Mouse (Mus musculus): ENCODE measurements around the gene Hist3h2a. TPM values are rescaled to one million over a fixed set of nuclear protein-coding genes. Genes with fewer than 3 reads are reported as not detected.

The Hist3h2a gene
- 57.8 and 61.8 TPM in 2 replicates for polyA plus RNA-seq (2014; fragmentation: Nextera tagmentation; extraction: Ambion mirVana)

- Histone ChIP-seq H3K4me1 (ENCODE audit: control insufficient read depth, insufficient read depth, low read length) (peaks cover 36% of the 10 kb centered on the region), H3K27ac (ENCODE audit: low read depth, low read length) (peak within 1 kb of the TSS; percentile 95), H3K9me3 (ENCODE audit: control insufficient read depth, low read length) (no peaks in the 10 kb centered on the region), H3K4me2 (peak within 1 kb of the TSS; percentile 95), H3K4me3 (ENCODE audit: low read depth, low read length) (peak within 1 kb of the TSS; percentile 88), H3K9ac (ENCODE audit: low read length) (peak within 1 kb of the TSS; percentile 98), H3K27me3 (ENCODE audit: control insufficient read depth, insufficient read depth, low read length) (peaks cover 11% of the 10 kb centered on the region; the same call in 1 of the 2 replicates), H3K36me3 (ENCODE audit: control insufficient read depth, insufficient read depth, low read length) (no peaks in the 10 kb centered on the region)
- DNase-seq (ENCODE audit: low spot score, missing footprints), result peak; percentile 98
- WGBS, result under 1% methylated on average over 49 of the region's 49 CpGs
- ATAC-seq (ENCODE audit: low FRiP score), result peak; percentile 90
Measured at GRCm38 (mm10) chr11:58954420-58955142, at the start of gene Hist3h2a, which contains the start of gene Trim17. Hist3h2a (plus strand) TSS chr11:58954685. Trim17 (plus strand) TSS chr11:58954685.

GRCm38 (mm10) chr11:58904838-58905237 lies 49.6 kb upstream of the Hist3h2a start:
- H3K9me3 ChIP-seq (ENCODE audit: control insufficient read depth, low read length), result no peaks in the 10 kb centered on the region
- H3K36me3 ChIP-seq (ENCODE audit: control insufficient read depth, insufficient read depth, low read length), result no peaks in the 10 kb centered on the region
- H3K27ac ChIP-seq (ENCODE audit: low read depth, low read length), result no peak overlapping the region
- H3K4me1 ChIP-seq (ENCODE audit: control insufficient read depth, insufficient read depth, low read length), result peaks cover 5% of the 10 kb centered on the region; the same call in 1 of the 2 replicates
- 42% methylated on average over 6 of the region's 6 CpGs for WGBS
- no peak overlapping the region for H3K4me2 ChIP-seq
- no peak overlapping the region for H3K9ac ChIP-seq (ENCODE audit: low read length)
- no peak overlapping the region for H3K4me3 ChIP-seq (ENCODE audit: low read depth, low read length)
- ATAC-seq (ENCODE audit: low FRiP score) (no peak), DNase-seq (ENCODE audit: low spot score, missing footprints) (peak; percentile 85)
- H3K27me3 ChIP-seq (ENCODE audit: control insufficient read depth, insufficient read depth, low read length), result no peaks in the 10 kb centered on the region

GRCm38 (mm10) chr11:58913776-58914175 lies 40.7 kb upstream of the Hist3h2a start:
- no peak overlapping the region for H3K27ac ChIP-seq (ENCODE audit: low read depth, low read length)
- no peaks in the 10 kb centered on the region for H3K9me3 ChIP-seq (ENCODE audit: control insufficient read depth, low read length)
- H3K4me1 ChIP-seq (ENCODE audit: control insufficient read depth, insufficient read depth, low read length), result 0 out of 2 replicates have a peak, but pooled peaks cover 4% of the 10 kb centered on the region
- no peak overlapping the region for H3K4me2 ChIP-seq
- no peaks in the 10 kb centered on the region for H3K27me3 ChIP-seq (ENCODE audit: control insufficient read depth, insufficient read depth, low read length)
- no peak overlapping the region for H3K9ac ChIP-seq (ENCODE audit: low read length)
- ATAC-seq (ENCODE audit: low FRiP score) (no peak), DNase-seq (ENCODE audit: low spot score, missing footprints) (no peak)
- H3K4me3 ChIP-seq (ENCODE audit: low read depth, low read length), result no peak overlapping the region
- no peaks in the 10 kb centered on the region for H3K36me3 ChIP-seq (ENCODE audit: control insufficient read depth, insufficient read depth, low read length)
- 94% methylated on average over 1 of the region's 1 CpGs for WGBS

GRCm38 (mm10) chr11:58914461-58915028 lies 39.9 kb upstream of the Hist3h2a start:
- Histone ChIP-seq H3K9ac (ENCODE audit: low read length) (peak overlapping the region; percentile 55; the same call in 1 of the 2 replicates), H3K4me3 (ENCODE audit: low read depth, low read length) (peak overlapping the region; percentile 11; the same call in 1 of the 2 replicates), H3K36me3 (ENCODE audit: control insufficient read depth, insufficient read depth, low read length) (no peaks in the 10 kb centered on the region), H3K4me1 (ENCODE audit: control insufficient read depth, insufficient read depth, low read length) (0 out of 2 replicates have a peak, but pooled peaks cover 4% of the 10 kb centered on the region), H3K27ac (ENCODE audit: low read depth, low read length) (no peak overlapping the region), H3K9me3 (ENCODE audit: control insufficient read depth, low read length) (no peaks in the 10 kb centered on the region), H3K4me2 (peak overlapping the region; percentile 44), H3K27me3 (ENCODE audit: control insufficient read depth, insufficient read depth, low read length) (no peaks in the 10 kb centered on the region)
- 24% methylated on average over 17 of the region's 17 CpGs for WGBS
- ATAC-seq (ENCODE audit: low FRiP score), result no peak
- peak; percentile 94 for DNase-seq (ENCODE audit: low spot score, missing footprints)

- Histone ChIP-seq H3K27ac (ENCODE audit: low read depth, low read length) (no peak overlapping the region), H3K27me3 (ENCODE audit: control insufficient read depth, insufficient read depth, low read length) (no peaks in the 10 kb centered on the region), H3K9me3 (ENCODE audit: control insufficient read depth, low read length) (no peaks in the 10 kb centered on the region), H3K4me2 (no peak overlapping the region), H3K36me3 (ENCODE audit: control insufficient read depth, insufficient read depth, low read length) (no peaks in the 10 kb centered on the region), H3K9ac (ENCODE audit: low read length) (no peak overlapping the region), H3K4me3 (ENCODE audit: low read depth, low read length) (no peak overlapping the region), H3K4me1 (ENCODE audit: control insufficient read depth, insufficient read depth, low read length) (0 out of 2 replicates have a peak, but pooled peaks cover 4% of the 10 kb centered on the region)
- ATAC-seq (ENCODE audit: low FRiP score) (no peak), DNase-seq (ENCODE audit: low spot score, missing footprints) (peak; percentile 89)
- WGBS, result 57% methylated on average over 14 of the region's 14 CpGs
Measured at GRCm38 (mm10) chr11:58916879-58917744, 37.4 kb upstream of the Hist3h2a start.

- H3K27ac ChIP-seq (ENCODE audit: low read depth, low read length), result no peak within 1 kb of the TSS
Measured at GRCm38 (mm10) chr11:58917745-58918366, 36.6 kb upstream of the Hist3h2a start, which contains the start of gene Btnl10. Btnl10 (plus strand) TSS chr11:58917908.

GRCm38 (mm10) chr11:58918759-58919158 lies 35.7 kb upstream of the Hist3h2a start:
- Histone ChIP-seq H3K4me1 (ENCODE audit: control insufficient read depth, insufficient read depth, low read length) (0 out of 2 replicates have a peak, but pooled peaks cover 4% of the 10 kb centered on the region), H3K4me2 (no peak overlapping the region), H3K9me3 (ENCODE audit: control insufficient read depth, low read length) (no peaks in the 10 kb centered on the region), H3K36me3 (ENCODE audit: control insufficient read depth, insufficient read depth, low read length) (no peaks in the 10 kb centered on the region), H3K27me3 (ENCODE audit: control insufficient read depth, insufficient read depth, low read length) (no peaks in the 10 kb centered on the region), H3K9ac (ENCODE audit: low read length) (no peak overlapping the region), H3K27ac (ENCODE audit: low read depth, low read length) (no peak overlapping the region), H3K4me3 (ENCODE audit: low read depth, low read length) (no peak overlapping the region)
- DNase-seq (ENCODE audit: low spot score, missing footprints) (peak; percentile 57), ATAC-seq (ENCODE audit: low FRiP score) (no peak)
- 82% methylated on average over 5 of the region's 5 CpGs for WGBS

More at GRCm38 (mm10) chr11:58917745-58918366, 36.6 kb upstream of the Hist3h2a start, which contains the start of gene Btnl10:
- H3K4me2 ChIP-seq, result no peak within 1 kb of the TSS
- 0 out of 2 replicates have a peak, but pooled peaks cover 4% of the 10 kb centered on the region for H3K4me1 ChIP-seq (ENCODE audit: control insufficient read depth, insufficient read depth, low read length)
- H3K9me3 ChIP-seq (ENCODE audit: control insufficient read depth, low read length), result no peaks in the 10 kb centered on the region
- no peaks in the 10 kb centered on the region for H3K27me3 ChIP-seq (ENCODE audit: control insufficient read depth, insufficient read depth, low read length)
- WGBS, result 89% methylated on average over 12 of the region's 12 CpGs
- ATAC-seq (ENCODE audit: low FRiP score) (no peak), DNase-seq (ENCODE audit: low spot score, missing footprints) (peak; percentile 35)
- H3K4me3 ChIP-seq (ENCODE audit: low read depth, low read length), result no peak within 1 kb of the TSS
- no peak within 1 kb of the TSS for H3K9ac ChIP-seq (ENCODE audit: low read length)
- no peaks in the 10 kb centered on the region for H3K36me3 ChIP-seq (ENCODE audit: control insufficient read depth, insufficient read depth, low read length)

GRCm38 (mm10) chr11:58922420-58922819 lies 32.1 kb upstream of the Hist3h2a start:
- H3K4me1 ChIP-seq (ENCODE audit: control insufficient read depth, insufficient read depth, low read length), result no peaks in the 10 kb centered on the region
- no peak for DNase-seq (ENCODE audit: low spot score, missing footprints)
- no peak for ATAC-seq (ENCODE audit: low FRiP score)
- no peaks in the 10 kb centered on the region for H3K9me3 ChIP-seq (ENCODE audit: control insufficient read depth, low read length)
- no peak overlapping the region for H3K27ac ChIP-seq (ENCODE audit: low read depth, low read length)
- H3K9ac ChIP-seq (ENCODE audit: low read length), result no peak overlapping the region
- WGBS, result 83% methylated on average over 9 of the region's 9 CpGs
- no peak overlapping the region for H3K4me2 ChIP-seq
- H3K27me3 ChIP-seq (ENCODE audit: control insufficient read depth, insufficient read depth, low read length), result no peaks in the 10 kb centered on the region
- no peaks in the 10 kb centered on the region for H3K36me3 ChIP-seq (ENCODE audit: control insufficient read depth, insufficient read depth, low read length)
- H3K4me3 ChIP-seq (ENCODE audit: low read depth, low read length), result no peak overlapping the region

All from midbrain, embryonic 11.5 days (tissue).